Mouse (Mus musculus): ENCODE measurements around the gene Mbd3l1. TPM values are rescaled to one million over a fixed set of nuclear protein-coding genes. Genes with fewer than 3 reads are reported as not detected.

Mbd3l1 gene
- total RNA-seq (2021): not detected
- long read RNA-seq, experiment 1: 0 reads
- long read RNA-seq, experiment 2: 0 reads

DNA sequence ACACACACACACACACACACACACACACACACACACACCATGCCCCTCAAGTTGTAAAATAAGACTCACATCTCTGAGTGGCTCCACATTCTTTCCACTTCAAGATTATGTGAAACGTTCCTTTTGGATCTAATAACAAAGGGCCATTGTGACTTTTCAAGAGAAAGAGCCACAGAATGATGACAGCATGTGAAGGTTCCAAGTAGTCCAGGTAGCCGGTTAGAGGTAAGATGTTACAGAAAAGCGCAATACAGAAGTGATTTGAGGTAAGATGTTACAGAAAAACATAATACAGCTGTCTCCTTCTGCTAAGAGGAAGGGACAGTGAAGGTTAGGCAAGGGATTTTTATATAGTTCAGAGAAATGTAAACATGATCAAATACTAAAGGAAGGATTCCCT lies at the start of gene Mbd3l1, which contains the start of gene Zfp558:
Mbd3l1 (plus strand) TSS at position 192 of the 400 bp plus-strand sequence.
Zfp558 (minus strand) TSS at position 101 of the 400 bp plus-strand sequence.
- no peak for DNase-seq (ENCODE audit: low spot score in 2 of 2)

DNA sequence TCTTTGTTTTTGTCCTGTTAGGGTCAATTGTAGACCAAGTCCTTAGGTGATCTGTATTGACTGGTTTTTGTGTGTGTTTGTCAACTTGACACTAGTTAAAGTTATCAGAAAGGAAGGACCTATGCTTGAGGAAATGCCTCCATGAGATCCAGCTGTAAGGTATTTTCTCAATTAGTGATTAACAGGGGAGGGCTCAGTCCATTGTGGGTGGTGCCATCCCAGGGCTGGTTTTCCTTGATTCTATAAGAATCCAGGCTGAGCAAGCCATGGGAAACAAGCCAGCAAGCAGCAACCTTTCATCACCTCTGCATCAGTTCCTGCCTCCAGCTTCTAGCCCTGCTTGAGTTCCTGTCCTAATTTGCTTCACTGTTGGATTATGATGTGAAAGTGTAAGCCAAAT lies 47.8 kb upstream of the Mbd3l1 start, which contains the start of gene Mbd3l2:
Mbd3l2 (plus strand) TSS at position 301 of the 400 bp plus-strand sequence.
- no peak for DNase-seq (ENCODE audit: low spot score in 2 of 2)

DNA sequence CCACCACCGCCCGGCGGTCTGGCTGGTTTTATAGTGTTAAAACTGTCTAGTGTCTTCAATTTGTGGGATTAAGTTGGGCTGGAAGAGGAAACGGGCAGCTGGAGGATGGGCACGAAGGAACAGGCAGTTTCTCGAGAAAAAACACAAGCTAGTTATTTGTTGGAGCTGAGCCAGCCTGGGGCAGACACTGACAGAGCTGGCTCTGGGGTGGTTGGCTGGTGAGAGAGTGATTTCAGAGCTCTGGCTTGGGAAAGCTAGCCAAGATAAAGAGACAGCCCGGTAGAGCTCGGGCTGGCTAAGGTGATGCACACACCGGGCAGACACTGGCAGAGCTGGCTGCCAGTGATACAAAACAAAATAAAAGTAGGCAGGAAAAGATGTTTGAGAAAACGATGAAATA lies 46.5 kb upstream of the Mbd3l1 start:
- no peak for DNase-seq (ENCODE audit: low spot score in 2 of 2)

DNA sequence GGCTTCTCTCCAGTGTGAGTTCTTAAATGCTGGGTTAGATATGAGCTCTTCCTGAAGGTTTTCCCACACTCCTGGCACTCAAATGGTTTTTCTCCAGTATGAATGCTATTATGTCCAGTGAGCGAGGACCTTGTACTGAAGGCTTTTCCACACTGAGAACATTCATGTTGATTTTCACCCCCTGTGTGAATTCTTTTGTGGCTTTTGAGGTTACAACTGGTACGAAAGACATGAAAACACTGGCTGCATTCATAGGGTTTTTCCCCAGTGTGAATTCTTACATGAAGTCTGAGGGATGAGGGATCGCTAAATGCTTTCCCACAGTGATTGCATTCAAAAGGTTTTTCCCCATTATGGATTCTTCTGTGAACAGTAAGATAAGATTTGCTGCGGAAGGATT lies 21.6 kb upstream of the Mbd3l1 start:
- DNase-seq (ENCODE audit: low spot score in 2 of 2): no peak

DNA sequence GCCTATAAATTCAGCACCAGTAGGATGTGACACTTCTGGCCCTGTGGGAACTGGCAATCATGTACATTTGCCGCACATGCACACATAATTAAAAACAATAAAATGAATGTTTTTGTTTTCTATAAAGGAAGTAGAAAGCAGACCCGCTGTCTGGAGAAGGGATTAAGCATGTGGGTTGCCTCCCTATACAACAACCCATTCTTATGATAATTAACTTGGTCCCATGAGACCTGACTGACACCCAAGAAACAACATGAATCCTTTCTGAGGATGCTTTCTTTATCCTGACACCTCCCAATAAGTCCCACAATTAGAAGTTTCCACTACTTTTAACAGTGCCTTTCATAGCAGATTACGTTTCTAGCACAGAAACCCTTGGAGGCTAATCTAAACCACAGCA lies 10.8 kb upstream of the Mbd3l1 start:
- DNase-seq (ENCODE audit: low spot score in 2 of 2): no peak

DNA sequence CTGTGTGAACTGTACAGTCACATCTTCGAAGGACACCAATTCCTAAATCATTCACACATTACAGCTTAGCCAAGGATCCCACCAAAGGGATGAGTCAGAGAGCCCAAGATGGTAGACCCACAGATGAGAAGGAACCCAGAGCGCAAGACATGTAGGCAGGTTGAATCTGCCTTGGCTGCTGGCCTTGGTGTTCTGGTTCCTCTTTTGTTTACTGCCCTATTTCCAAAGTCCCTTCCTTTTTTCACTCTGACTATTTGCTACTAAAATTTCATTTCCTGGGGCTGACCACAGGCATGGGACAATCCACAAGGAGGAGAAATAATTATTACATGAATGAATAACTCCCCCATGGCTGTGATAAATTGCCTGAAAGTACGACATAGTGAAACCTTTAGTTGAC lies 10.2 kb upstream of the Mbd3l1 start:
- DNase-seq (ENCODE audit: low spot score in 2 of 2): no peak

DNA sequence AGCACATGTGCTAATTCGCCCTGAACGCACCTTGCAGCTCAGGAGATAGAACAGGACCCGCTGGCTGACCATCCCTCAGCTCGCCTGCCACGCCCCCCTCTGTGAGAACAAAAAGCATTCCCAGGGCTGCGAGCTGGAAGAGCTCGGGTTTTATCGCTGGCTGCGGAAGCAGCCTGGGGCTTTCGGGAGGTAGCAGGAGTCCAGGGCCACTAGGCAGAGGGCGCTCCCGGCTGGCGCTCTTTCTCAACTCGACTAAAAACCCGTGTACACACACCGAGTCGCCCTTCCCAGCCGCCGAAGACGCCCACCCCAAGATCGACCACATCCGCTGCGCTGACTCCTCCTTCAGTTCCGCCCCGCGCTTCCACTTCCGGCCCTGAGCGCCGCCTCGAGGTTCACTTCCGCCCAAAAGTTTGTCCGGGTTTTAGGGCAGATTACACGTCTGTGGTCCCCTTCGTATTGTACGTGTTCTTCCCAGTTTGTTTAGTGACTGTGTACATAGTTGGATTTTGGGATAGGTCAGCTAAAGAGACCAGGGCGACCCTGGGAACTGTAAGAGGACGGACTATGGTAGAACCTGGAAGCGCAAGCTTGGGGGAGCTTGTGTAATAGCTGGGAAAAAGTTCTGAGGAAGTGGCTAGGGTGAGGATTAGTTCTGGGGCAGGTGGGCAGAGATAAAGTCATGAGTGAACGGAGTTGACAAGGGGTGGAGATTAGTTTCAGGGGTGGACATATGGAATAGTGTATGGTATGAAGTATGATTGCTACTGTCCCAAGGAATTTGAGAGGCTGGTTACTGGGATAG lies 4.6 kb upstream of the Mbd3l1 start:
- peak; percentile 50 to 57 for DNase-seq (ENCODE audit: low spot score in 2 of 2)

DNA sequence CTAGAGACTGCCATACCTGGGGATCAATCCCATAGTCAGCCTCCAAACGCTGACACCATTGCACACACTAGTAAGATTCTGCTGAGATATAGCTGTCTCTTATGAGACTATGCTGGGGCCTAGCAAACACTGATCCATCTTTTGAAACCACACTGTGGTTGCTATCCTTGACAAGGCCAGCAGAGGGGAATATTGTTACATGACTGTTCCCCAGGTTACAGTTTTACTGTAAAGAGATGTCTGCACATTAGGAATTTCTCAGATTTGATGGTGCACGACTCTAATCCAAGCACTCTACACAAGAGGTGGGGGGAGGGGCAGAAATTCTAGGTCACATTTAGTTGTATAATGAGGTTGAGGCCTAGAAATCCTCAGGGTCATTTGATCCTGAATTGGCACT lies 29.9 kb downstream of the Mbd3l1 start:
- DNase-seq (ENCODE audit: low spot score in 2 of 2): no peak

Small RNAs within 50 kb of the gene (microRNA-seq; reads per million reads assigned to microRNA genes)
- gene Gm22854 (ENCODE audit: borderline number of aligned reads in 2 of 2): 0 reads per million in 2 experiments

Other genes starting within 250 kb of the Mbd3l1 start
- gene Chordc1, start 186.2 kb upstream of the Mbd3l1 start, total RNA-seq (2021): 100 to 1,000 TPM; 159 to 185 TPM
- gene Naalad2, start 75.4 kb upstream of the Mbd3l1 start, total RNA-seq (2021): 1 to 10 TPM; 4.2 to 4.6 TPM
- not detected for gene Ubtfl1, start 73.9 kb upstream of the Mbd3l1 start, total RNA-seq (2021)
- not detected for gene Mbd3l2, start 47.7 kb upstream of the Mbd3l1 start, total RNA-seq (2021)
- gene Zfp558, start 91 bp upstream of the Mbd3l1 start, total RNA-seq (2021): 1 to 10 TPM in 1 of 2 experiments, under 1 TPM in 1; 0.60 to 1.4 TPM
- 1 to 10 TPM; 2.0 to 5.9 TPM for gene Muc16, start 196.2 kb downstream of the Mbd3l1 start, total RNA-seq (2021)